Mouse (Mus musculus) left cerebral cortex, postnatal 14 days (tissue): ENCODE results near the gene Zfp988. TPM values are rescaled to one million over a fixed set of nuclear protein-coding genes. Genes with fewer than 3 reads are reported as not detected.
"Not testable (repeated sequence)": the region's sequence is repeated elsewhere in the genome, so short reads cannot be mapped to it uniquely, and the experiment has no call there.

Source experiments
- DNase-seq, 2 experiments: peaks; one replicate each; pipeline ENCODE4 v3.0.0; 2021 to 2022; ENCODE audit warnings: low spot score in 2 of 2, mixed read lengths in 1 of 2
- intact Hi-C: fragments of 180-260 bp; cut with DNase I; formaldehyde crosslinking; loops from one replicate; pipeline ENCODE4 v1.15.1; 2025
- total RNA-seq, 2 experiments: library from RNA; stranded (reverse); gene quantifications; 2 replicates each; pipeline ENCODE4 v1.2.3; 2021

Zfp988 gene
- total RNA-seq, 2 experiments from 2014 or later: 0.13 to 0.19 TPM

- DNase-seq, intact Hi-C loops: not testable (repeated sequence)
These were observed 34.8 kb downstream of the Zfp988 start for GRCm38 (mm10) chr4:147340236-147340635.

- DNase-seq, intact Hi-C loops: not testable (repeated sequence)
These were observed 35.4 kb downstream of the Zfp988 start for GRCm38 (mm10) chr4:147340876-147341275.

GRCm38 (mm10) chr4:147343042-147343908 lies 37.8 kb downstream of the Zfp988 start:
- intact Hi-C loops, DNase-seq: not testable (repeated sequence)

GRCm38 (mm10) chr4:147345061-147345554 lies 39.6 kb downstream of the Zfp988 start:
- intact Hi-C loops, DNase-seq: not testable (repeated sequence)

GRCm38 (mm10) chr4:147346361-147347035 lies 41.0 kb downstream of the Zfp988 start:
- DNase-seq, intact Hi-C loops: not testable (repeated sequence)

GRCm38 (mm10) chr4:147347300-147347699 lies 41.8 kb downstream of the Zfp988 start:
- DNase-seq, intact Hi-C loops: not testable (repeated sequence)

GRCm38 (mm10) chr4:147347880-147348279 lies 42.4 kb downstream of the Zfp988 start:
- intact Hi-C loops: not testable (repeated sequence)

GRCm38 (mm10) chr4:147348401-147348800 lies 42.9 kb downstream of the Zfp988 start:
- DNase-seq, intact Hi-C loops: not testable (repeated sequence)

More at GRCm38 (mm10) chr4:147347880-147348279, 42.4 kb downstream of the Zfp988 start:
- DNase-seq: not testable (repeated sequence)

- intact Hi-C loops, DNase-seq: not testable (repeated sequence)
These were observed 43.6 kb downstream of the Zfp988 start for GRCm38 (mm10) chr4:147348906-147349686.

- intact Hi-C loops, DNase-seq: not testable (repeated sequence)
These were observed 44.4 kb downstream of the Zfp988 start for GRCm38 (mm10) chr4:147349687-147350415.

- intact Hi-C loops: not testable (repeated sequence)
These were observed 45.1 kb downstream of the Zfp988 start for GRCm38 (mm10) chr4:147350541-147350940.

GRCm38 (mm10) chr4:147351376-147351980 lies 46.0 kb downstream of the Zfp988 start:
- DNase-seq, intact Hi-C loops: not testable (repeated sequence)

More at GRCm38 (mm10) chr4:147350541-147350940, 45.1 kb downstream of the Zfp988 start:
- DNase-seq: not testable (repeated sequence)

- intact Hi-C loops, DNase-seq: not testable (repeated sequence)
These were observed 48.2 kb downstream of the Zfp988 start for GRCm38 (mm10) chr4:147353626-147354025.

- DNase-seq, intact Hi-C loops: not testable (repeated sequence)
These were observed 50.6 kb downstream of the Zfp988 start for GRCm38 (mm10) chr4:147356042-147356441.

- intact Hi-C loops, DNase-seq: not testable (repeated sequence)
These were observed 51.7 kb downstream of the Zfp988 start for GRCm38 (mm10) chr4:147357195-147357594.

GRCm38 (mm10) chr4:147361003-147361402 lies 55.5 kb downstream of the Zfp988 start, which contains the start of gene Zfp978:
Zfp978 (plus strand) TSS chr4:147361303.
- intact Hi-C loops, DNase-seq: not testable (repeated sequence)

- DNase-seq, intact Hi-C loops: not testable (repeated sequence)
These were observed 56.4 kb downstream of the Zfp988 start for GRCm38 (mm10) chr4:147361872-147362271.

GRCm38 (mm10) chr4:147369564-147369963 lies 64.1 kb downstream of the Zfp988 start:
- DNase-seq, intact Hi-C loops: not testable (repeated sequence)
